Mouse (Mus musculus) cerebellum, postnatal 36 days (tissue): ENCODE measurements at regions not wholly inside any gene's neighbourhood (a gene's known extent, or its start where the extent isn't known, plus 50 kb on each side); places are given as distances from the start of the nearest gene placed in this dataset.

Experiments
- DNase-seq, 2 experiments: peaks; one replicate each; pipeline ENCODE4 v3.0.0; 2021 to 2022; ENCODE audit warnings: mixed read lengths in 2 of 2

DNA sequence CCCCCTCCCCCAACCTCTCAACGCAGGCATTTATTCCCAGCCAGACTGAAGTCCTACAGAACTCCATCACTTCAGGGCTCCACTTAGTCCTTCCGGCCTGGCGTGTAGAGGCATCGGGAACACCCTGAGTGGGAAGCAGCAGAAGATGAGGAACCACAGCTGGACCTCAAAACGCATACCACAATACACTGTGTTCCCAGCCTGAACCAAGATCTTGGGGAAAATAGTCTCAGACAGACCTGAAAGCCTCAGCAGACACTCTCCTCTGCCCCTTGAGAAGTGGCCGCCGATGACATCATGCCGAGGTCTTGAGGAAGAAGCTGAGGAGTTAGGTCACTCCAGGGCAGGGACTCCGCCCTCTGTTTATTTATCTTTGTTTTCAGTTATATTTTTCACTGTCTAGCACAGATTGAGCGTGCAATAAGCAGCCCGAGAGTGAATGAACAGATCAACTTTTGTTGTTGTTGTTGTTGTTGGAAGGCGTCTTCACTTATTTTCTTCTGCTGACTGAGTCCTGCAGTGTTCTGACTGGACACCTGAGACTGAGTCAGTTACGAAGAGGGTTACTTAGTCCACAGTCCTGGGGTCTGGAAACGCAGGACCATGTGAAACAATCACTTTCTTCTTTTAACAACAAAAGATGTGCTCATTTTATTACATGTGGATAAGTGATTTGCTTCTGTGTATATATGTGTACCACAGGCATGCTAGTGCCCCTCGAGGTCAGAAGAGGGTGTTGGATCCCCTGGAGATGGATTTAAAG is 88.3 kb upstream of the Habp2 start:
- DNase-seq = no peak

- no peak for DNase-seq
These were observed 87.4 kb upstream of the Habp2 start for GRCm38 (mm10) chr19:56199401-56200150.

GRCm38 (mm10) chr19:56201007-56201682 is 85.8 kb upstream of the Habp2 start:
- no peak for DNase-seq

DNA sequence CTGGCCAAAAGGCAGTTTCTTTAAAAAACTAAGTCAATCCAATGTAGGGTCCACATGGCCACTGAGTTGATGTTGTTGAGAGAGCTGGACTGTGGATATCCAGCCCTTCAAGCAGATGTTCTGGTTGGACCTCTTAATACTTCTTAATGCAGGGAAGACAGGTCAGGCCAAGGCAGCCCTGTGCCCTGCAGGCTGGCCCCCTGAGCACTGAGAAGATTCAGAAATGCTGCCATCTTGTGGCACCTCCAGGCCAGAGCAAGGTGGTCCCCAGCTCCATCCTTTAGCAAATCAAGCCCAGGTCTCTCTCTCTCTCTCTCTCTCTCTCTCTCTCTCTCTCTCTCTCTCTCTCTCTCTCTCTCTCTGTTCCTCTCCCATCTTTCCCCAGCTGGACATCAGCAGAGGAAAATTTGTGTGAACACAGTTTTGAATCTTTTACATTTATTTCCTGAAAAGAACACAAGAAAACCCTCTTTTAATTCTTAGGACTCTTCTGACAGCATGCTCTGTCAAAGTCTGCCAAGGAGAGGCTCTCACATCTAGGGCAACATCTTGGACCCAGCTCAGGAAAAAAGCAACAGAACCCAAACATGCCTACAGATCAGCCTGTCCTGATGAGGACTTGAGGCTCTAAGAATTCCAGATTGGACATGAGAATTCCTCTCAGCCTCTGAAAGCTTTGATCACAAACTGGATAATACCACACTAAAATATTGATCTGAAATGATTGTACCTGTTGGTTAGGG is 85.0 kb upstream of the Habp2 start:
- DNase-seq = peak; percentile 4 to 9

- no peak for DNase-seq
These were observed 84.3 kb upstream of the Habp2 start for GRCm38 (mm10) chr19:56202481-56203130.

GRCm38 (mm10) chr19:56218536-56218935 is 68.4 kb upstream of the Habp2 start:
- no peak for DNase-seq

DNA sequence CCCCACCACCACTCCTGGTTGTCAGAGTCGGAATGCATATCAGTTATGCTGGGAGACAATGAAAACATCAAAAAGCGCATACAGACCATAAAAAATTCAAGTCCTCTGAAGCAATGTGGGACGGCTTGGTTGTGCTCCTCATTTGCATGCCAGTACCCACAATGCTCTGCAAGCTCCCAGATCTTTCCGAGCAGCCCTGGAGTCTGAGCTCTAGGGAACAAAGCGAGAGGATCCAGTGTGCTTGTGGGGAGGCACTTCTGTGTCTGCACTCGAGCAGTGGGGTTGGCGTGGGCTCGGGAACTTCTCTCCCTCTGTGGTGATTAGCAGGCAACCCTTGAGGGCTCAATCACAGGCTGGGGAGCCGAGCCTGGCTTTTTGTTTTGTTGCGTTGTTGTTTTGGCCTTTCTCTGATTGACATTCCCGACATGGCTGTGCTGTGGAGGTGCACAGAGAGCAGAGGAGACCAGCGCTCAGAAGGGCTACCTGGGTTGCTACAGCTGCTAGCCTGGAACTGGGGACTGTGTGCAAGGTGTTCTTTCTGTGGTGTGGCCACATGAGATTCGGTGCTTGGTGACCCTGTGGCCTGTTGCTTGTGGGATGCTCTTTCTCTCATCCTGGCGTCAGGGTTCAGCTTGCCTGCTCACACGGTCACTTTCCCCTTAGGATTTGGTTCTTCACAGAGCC is 66.1 kb upstream of the Habp2 start:
- no peak for DNase-seq

GRCm38 (mm10) chr19:56222496-56222895 is 64.4 kb upstream of the Habp2 start:
- DNase-seq = no peak

GRCm38 (mm10) chr19:56225039-56225438 is 61.9 kb upstream of the Habp2 start:
- no peak for DNase-seq

GRCm38 (mm10) chr19:56225518-56225917 is 61.4 kb upstream of the Habp2 start:
- DNase-seq = no peak

DNA sequence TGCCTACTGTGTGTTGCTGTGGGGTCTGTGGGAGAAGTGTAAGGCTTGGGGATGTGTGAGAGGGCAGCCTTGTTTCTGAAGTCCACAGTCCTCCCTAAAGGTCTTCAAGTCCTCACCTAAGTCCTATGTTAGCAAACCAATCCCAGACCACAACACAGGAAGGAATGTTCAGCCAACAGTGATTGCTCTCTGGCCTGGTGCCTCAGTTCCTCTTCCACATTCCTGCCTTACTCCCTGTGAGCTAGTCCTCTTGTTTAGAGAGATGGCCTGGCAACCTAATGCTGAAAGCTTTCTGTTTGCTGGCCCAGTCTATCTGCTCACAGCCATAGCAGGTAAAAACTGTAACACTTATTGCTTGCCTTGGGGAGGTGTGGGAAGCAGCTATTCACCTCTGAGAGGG is 58.4 kb upstream of the Habp2 start:
- DNase-seq = no peak

- DNase-seq = no peak
These were observed 55.5 kb upstream of the Habp2 start for GRCm38 (mm10) chr19:56231430-56231829.

GRCm38 (mm10) chr19:56231849-56232248 is 55.1 kb upstream of the Habp2 start:
- DNase-seq = no peak

DNA sequence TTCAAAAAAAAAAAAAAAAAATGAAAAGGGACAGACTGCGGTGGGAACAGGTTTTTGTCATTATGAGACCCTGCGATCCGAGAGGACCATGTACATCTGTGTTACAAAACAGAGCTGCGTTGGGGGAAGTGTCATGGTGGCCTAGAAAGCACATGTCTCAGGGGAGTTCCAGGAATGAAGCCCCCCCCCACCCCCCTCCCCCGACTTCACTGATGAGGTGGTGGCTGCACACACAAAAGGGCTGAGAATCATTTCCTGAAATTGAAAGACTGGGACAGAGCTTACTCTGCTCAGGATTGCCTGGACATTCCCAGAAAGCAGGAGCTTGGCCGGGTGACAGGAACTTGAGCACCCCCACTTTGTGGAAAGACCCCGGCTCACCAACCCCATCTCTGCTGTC is 54.7 kb upstream of the Habp2 start:
- no peak for DNase-seq

DNA sequence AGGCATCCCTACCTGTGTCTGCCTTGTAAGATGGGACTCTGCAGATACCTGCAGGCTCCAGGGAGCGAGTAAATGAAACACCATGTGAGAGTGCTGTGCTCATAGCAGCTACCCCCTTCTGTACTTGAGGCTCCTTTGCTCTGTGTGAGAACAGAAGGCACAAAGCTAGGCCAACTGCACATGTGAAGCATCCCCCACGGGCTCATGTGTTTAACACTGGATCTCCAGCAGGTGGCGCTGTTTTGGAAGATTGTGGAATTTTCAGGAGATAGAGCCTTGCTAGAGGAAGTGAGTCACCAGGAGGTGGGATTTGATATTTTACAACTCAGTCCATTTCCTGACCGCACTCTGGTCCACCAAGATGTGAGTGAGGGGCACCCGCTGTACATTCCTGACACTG is 54.0 kb upstream of the Habp2 start:
- DNase-seq = no peak

DNA sequence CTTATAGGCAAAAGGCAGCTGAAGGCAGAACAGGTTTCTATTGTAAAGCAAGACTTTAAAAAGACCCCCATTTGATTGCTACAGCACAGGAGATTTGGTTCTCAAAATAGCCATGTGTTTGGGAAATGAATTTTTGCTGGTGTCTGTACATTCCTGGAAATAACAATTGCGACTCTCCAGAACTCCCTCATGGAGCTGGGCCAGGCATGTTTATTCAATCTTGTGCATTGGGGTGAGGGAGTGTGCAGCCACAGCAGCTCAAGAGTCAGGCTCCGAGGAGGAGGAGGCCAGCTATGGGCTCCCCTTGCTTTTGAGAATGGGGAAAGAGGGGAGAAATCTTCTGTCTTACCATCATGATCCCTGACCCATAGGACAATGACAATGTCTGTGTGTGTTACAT is 51.9 kb upstream of the Habp2 start:
- DNase-seq = no peak
